Mouse (Mus musculus): ENCODE results near the gene Sash3. TPM values are rescaled to one million over a fixed set of nuclear protein-coding genes. Genes with fewer than 3 reads are reported as not detected.

Gene Sash3
- polyA plus RNA-seq (2015; fragmentation: Nextera tagmentation; extraction: Ambion mirVana) = 1.8 and 2.8 TPM in 2 replicates

DNA sequence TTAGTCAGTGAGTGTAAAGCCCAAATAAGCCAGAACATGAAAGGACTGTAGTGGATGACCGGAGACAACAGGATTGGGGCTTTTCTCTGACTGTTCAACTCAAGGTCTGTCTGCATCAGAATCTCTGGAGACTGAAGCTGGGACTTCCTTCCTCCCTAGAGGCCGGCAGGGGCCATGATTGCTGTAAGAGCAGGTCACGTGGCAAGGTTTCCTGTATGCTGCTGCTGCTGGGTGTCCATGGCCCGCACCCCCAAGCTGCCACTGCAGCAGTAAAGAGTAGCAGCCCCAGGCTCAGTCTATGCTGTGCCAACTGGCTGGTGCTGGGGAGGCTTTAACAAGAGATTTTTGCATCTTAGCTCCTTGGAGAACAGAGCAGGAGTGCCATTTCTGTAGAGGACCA is at the start of gene Sash3:
Sash3 (plus strand) TSS at position 175 of the 400 bp plus-strand sequence.

DNA sequence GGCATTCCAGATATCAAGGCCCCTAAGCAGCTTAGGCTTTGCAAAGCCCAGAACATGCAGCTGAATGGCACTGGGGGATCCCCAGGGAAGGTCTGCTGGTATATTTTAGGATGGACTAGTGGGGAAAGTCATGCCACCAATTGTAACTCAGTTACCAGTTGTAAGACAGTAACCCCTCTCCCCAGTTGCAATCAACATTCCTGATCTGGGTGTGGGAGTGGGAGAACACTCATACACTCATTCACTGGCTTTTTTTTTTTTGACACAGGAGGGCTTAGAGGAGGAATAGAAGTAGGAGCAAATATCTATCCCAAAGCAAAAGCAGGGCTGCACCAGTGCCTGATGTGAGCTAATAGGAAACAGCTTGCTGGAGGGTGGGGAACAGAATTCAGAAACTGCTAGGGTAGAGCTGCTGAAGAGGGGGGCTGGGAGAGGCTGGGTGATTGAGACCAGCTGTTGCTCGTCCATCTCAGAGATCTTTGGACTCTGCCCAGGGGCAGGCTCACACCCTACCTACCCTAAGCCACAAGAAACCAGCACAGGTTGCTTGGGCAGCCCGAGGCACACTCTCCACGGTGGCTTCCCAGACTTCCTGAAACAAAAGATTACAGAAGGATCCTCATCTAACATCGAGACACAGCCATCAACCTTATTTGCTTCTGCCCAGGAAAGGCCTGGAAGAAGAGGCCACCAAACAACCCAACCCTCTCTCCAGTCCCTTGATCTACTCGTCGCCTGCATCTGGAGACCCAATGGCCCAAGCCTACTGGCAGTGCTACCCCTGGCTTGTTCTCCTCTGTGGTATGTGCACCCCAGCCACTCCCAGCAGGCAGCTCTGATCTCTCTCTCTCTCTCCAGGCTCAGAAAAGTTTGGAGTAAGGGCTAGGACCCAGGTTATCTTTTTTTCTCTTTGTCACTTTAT is 37.6 kb upstream of the Sash3 start, which contains the start of gene Xpnpep2:
Xpnpep2 (plus strand) TSS at position 332 of the 922 bp plus-strand sequence.

DNA sequence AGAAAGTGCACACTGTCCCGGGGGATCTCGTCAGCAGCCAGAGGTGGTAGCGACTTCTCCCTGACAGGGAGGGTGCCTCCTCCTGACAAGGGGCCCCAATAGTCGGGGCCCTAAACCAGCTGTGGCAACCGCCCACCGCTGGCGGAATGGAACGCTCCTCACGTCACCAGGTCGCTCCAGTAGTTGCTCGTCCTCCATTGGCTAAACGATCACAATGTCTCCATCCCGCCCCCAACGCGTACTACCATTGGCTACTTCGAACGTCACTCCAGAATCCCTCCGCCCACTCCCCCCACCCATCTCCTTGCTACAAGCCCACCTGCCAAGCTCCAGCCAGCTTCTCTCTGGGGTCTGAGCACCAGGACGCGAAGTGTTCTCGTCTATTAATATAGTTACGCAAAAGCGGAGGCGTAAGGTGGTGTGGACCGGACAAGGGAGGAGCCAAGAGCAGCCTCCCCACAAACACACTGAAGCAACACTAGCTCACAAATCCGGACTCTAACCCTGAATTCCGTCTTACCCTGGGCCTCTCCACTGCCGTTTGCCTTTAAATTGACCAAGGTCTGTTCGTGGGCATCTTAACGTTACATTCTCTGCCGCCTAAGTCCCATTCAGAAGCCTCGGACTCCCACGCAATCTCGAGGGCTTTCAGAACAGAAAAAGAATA is 62.4 kb downstream of the Sash3 start, which contains the start of gene Zdhhc9:
Zdhhc9 (minus strand) TSS at position 360 of the 667 bp plus-strand sequence.

Other genes with a start within 250 kb of the Sash3 start
- gene Ocrl, start 234.0 kb upstream of the Sash3 start, polyA plus RNA-seq (2015; fragmentation: Nextera tagmentation; extraction: Ambion mirVana) = 11.7 and 14.5 TPM in 2 replicates
- gene Apln, start 111.6 kb upstream of the Sash3 start, polyA plus RNA-seq (2015; fragmentation: Nextera tagmentation; extraction: Ambion mirVana) = 2.8 and 5.2 TPM in 2 replicates
- gene Xpnpep2, start 37.7 kb upstream of the Sash3 start, polyA plus RNA-seq (2015; fragmentation: Nextera tagmentation; extraction: Ambion mirVana) = 0.45 and 0.47 TPM in 2 replicates
- 3.6 and 3.9 TPM in 2 replicates for gene Zdhhc9, start 62.4 kb downstream of the Sash3 start, polyA plus RNA-seq (2015; fragmentation: Nextera tagmentation; extraction: Ambion mirVana)
- gene Utp14a, start 110.4 kb downstream of the Sash3 start, polyA plus RNA-seq (2015; fragmentation: Nextera tagmentation; extraction: Ambion mirVana) = 11.3 and 11.8 TPM in 2 replicates
- 1.7 and 1.9 TPM in 2 replicates for gene Bcorl1, start 194.9 kb downstream of the Sash3 start, polyA plus RNA-seq (2015; fragmentation: Nextera tagmentation; extraction: Ambion mirVana)

All from urinary bladder, postnatal 0 days (tissue).